Mouse (Mus musculus) MEL (cell line): ENCODE measurements at regions not wholly inside any gene's neighbourhood (a gene's known extent, or its start where the extent isn't known, plus 50 kb on each side); places are given as distances from the start of the nearest gene placed in this dataset.
A peak's percentile ranks its signal among the peaks of the same experiment; 100 is the strongest.

Source experiments
- DNase-seq: peaks from one replicate; pipeline ENCODE4 v3.0.0; 2011; ENCODE audit warnings: low read depth, low spot score
- H3K27ac ChIP-seq: 2 replicates; pipeline ENCODE4 v1.5.1; 2012; ENCODE audit warnings: low read depth, mild to moderate bottlenecking, control low read depth, low read length, moderate library complexity; ENCODE audit not compliant: control insufficient read depth
- H3K27me3 ChIP-seq, 2 experiments: fragments of 150-350 bp in 1 of 2; sonication (generic) in 1 of 2; 2 replicates each; pipeline ENCODE4 v1.6.1; 2012; ENCODE audit warnings: low read length in 2 of 2, mild to moderate bottlenecking in 2 of 2, improper control_type of control experiment in 1 of 2, moderate library complexity in 1 of 2; ENCODE audit not compliant: insufficient read depth in 2 of 2, control insufficient read depth in 1 of 2
- H3K36me3 ChIP-seq, 2 experiments: 2 replicates each; pipeline ENCODE4 v1.6.1; 2012 to 2014; ENCODE audit warnings: low read length in 2 of 2, improper control_type of control experiment in 1 of 2, inconsistent platforms in 1 of 2, mild to moderate bottlenecking in 1 of 2; ENCODE audit not compliant: insufficient read depth in 2 of 2, control insufficient read depth in 1 of 2
- H3K4me1 ChIP-seq, 2 experiments: fragments of 150-350 bp in 1 of 2; sonication (generic) in 1 of 2; 2 replicates each; pipeline ENCODE4 v1.6.1; 2012; ENCODE audit warnings: low read length in 2 of 2, improper control_type of control experiment in 1 of 2, mild to moderate bottlenecking in 1 of 2; ENCODE audit not compliant: insufficient read depth in 2 of 2, control insufficient read depth in 1 of 2
- H3K4me3 ChIP-seq, 2 experiments: fragments of 150-350 bp in 1 of 2; sonication (generic) in 1 of 2; 2 replicates each; pipeline ENCODE4 v1.5.1; 2012; ENCODE audit warnings: low read depth in 2 of 2, low read length in 2 of 2, mild to moderate bottlenecking in 2 of 2, moderate library complexity in 2 of 2, control low read depth in 1 of 2, improper control_type of control experiment in 1 of 2; ENCODE audit not compliant: control insufficient read depth in 1 of 2, insufficient read depth in 1 of 2
- H3K79me2 ChIP-seq: 2 replicates; pipeline ENCODE4 v1.6.1; 2012; ENCODE audit warnings: mild to moderate bottlenecking, low read length, moderate library complexity; ENCODE audit not compliant: control insufficient read depth, poor library complexity, insufficient read depth
- H3K9ac ChIP-seq: 2 replicates; pipeline ENCODE4 v1.6.1; 2012; ENCODE audit warnings: low read depth, mild to moderate bottlenecking, control low read depth, low read length, moderate library complexity; ENCODE audit not compliant: control insufficient read depth, poor library complexity, severe bottlenecking
- H3K9me3 ChIP-seq: fragments of 150-350 bp; sonication (generic); replicated peaks from 2 replicates; pipeline ENCODE4 v1.6.1; 2012; ENCODE audit warnings: mild to moderate bottlenecking, low read length, improper control_type of control experiment, moderate library complexity; ENCODE audit not compliant: insufficient read depth
- CTCF ChIP-seq, 3 experiments: IDR thresholded peaks in 2 of 3; conservative IDR thresholded peaks in 1 of 3; 2 replicates each; pipeline ENCODE4 v1.5.1; 2011 to 2012; ENCODE audit warnings: low read length in 3 of 3, low read depth in 2 of 3, mild to moderate bottlenecking in 2 of 3, improper control_type of control experiment in 1 of 3, inconsistent platforms in 1 of 3, mixed read lengths in 1 of 3, moderate library complexity in 1 of 3; ENCODE audit not compliant: control insufficient read depth in 1 of 3, insufficient read depth in 1 of 3, poor library complexity in 1 of 3, severe bottlenecking in 1 of 3
- E2F4 ChIP-seq: IDR thresholded peaks from 2 replicates; pipeline ENCODE4 v1.6.1; 2011; ENCODE audit warnings: low read depth, low read length, improper control_type of control experiment, borderline replicate concordance
- ELF1 ChIP-seq: IDR thresholded peaks from 2 replicates; pipeline ENCODE4 v1.6.1; 2014; ENCODE audit warnings: low read depth, mild to moderate bottlenecking, inconsistent platforms, low read length, improper control_type of control experiment, moderate library complexity
- EP300 ChIP-seq, 2 experiments: IDR thresholded peaks; 2 replicates each; pipeline ENCODE4 v1.6.1; 2011; ENCODE audit warnings: improper control_type of control experiment in 2 of 2, low read length in 2 of 2, low read depth in 1 of 2, mild to moderate bottlenecking in 1 of 2
- ETS1 ChIP-seq: IDR thresholded peaks from 2 replicates; pipeline ENCODE4 v1.6.1; 2012; ENCODE audit warnings: low read depth, mild to moderate bottlenecking, inconsistent platforms, low read length, improper control_type of control experiment, moderate library complexity
- GABPA ChIP-seq: IDR thresholded peaks from 2 replicates; pipeline ENCODE4 v1.6.1; 2012; ENCODE audit warnings: low read depth, mild to moderate bottlenecking, inconsistent platforms, low read length, improper control_type of control experiment, moderate library complexity
- GATA1 ChIP-seq: IDR thresholded peaks from 2 replicates; pipeline ENCODE4 v1.6.1; 2011; ENCODE audit warnings: low read depth, low read length, improper control_type of control experiment
- HCFC1 ChIP-seq: IDR thresholded peaks from 2 replicates; pipeline ENCODE4 v1.6.1; 2012; ENCODE audit warnings: low read depth, mild to moderate bottlenecking, inconsistent platforms, low read length, improper control_type of control experiment, moderate library complexity
- JUND ChIP-seq: IDR thresholded peaks from 2 replicates; pipeline ENCODE4 v1.6.1; 2011; ENCODE audit warnings: low read depth, mild to moderate bottlenecking, improper control_type of control experiment, low read length
- KAT2A ChIP-seq: conservative IDR thresholded peaks from 2 replicates; pipeline ENCODE4 v1.6.1; 2012; ENCODE audit warnings: low read depth, low read length, improper control_type of control experiment, inconsistent platforms
- MAZ ChIP-seq: IDR thresholded peaks from 2 replicates; pipeline ENCODE4 v1.6.1; 2012; ENCODE audit warnings: low read depth, mild to moderate bottlenecking, inconsistent platforms, low read length, improper control_type of control experiment
- MEF2A ChIP-seq: IDR thresholded peaks from 2 replicates; pipeline ENCODE4 v1.6.1; 2014; ENCODE audit warnings: low read depth, mild to moderate bottlenecking, inconsistent platforms, low read length, improper control_type of control experiment; ENCODE audit not compliant: poor library complexity, insufficient replicate concordance, severe bottlenecking; ENCODE audit errors: extremely low read depth
- MYB ChIP-seq: IDR thresholded peaks from 2 replicates; pipeline ENCODE4 v1.6.1; 2011; ENCODE audit warnings: mild to moderate bottlenecking, low read depth, low read length, improper control_type of control experiment
- MYC ChIP-seq: IDR thresholded peaks from 2 replicates; pipeline ENCODE4 v1.6.1; 2011; ENCODE audit warnings: low read depth, mild to moderate bottlenecking, low read length, improper control_type of control experiment, moderate library complexity
- NRF1 ChIP-seq: IDR thresholded peaks from 2 replicates; pipeline ENCODE4 v1.6.1; 2014; ENCODE audit warnings: low read depth, mild to moderate bottlenecking, inconsistent platforms, low read length, improper control_type of control experiment, moderate library complexity; ENCODE audit not compliant: poor library complexity, insufficient read depth, severe bottlenecking
- POLR2AphosphoS2 ChIP-seq: IDR thresholded peaks from 2 replicates; pipeline ENCODE4 v1.6.1; 2011; ENCODE audit warnings: low read length, improper control_type of control experiment
- RCOR1 ChIP-seq: IDR thresholded peaks from 2 replicates; pipeline ENCODE4 v1.6.1; 2012; ENCODE audit warnings: low read depth, mild to moderate bottlenecking, inconsistent platforms, low read length, improper control_type of control experiment
- SIN3A ChIP-seq: IDR thresholded peaks from 2 replicates; pipeline ENCODE4 v1.6.1; 2012; ENCODE audit warnings: low read length, improper control_type of control experiment, inconsistent platforms
- SMC3 ChIP-seq: IDR thresholded peaks from 2 replicates; pipeline ENCODE4 v1.6.1; 2011; ENCODE audit warnings: low read depth, low read length, improper control_type of control experiment
- TAL1 ChIP-seq: IDR thresholded peaks from 2 replicates; pipeline ENCODE4 v1.6.1; 2012; ENCODE audit warnings: mild to moderate bottlenecking, inconsistent platforms, low read length, moderate library complexity, mixed read lengths
- TCF12 ChIP-seq: IDR thresholded peaks from 2 replicates; pipeline ENCODE4 v1.6.1; 2014; ENCODE audit warnings: low read depth, mild to moderate bottlenecking, inconsistent platforms, low read length, improper control_type of control experiment, moderate library complexity
- UBTF ChIP-seq: IDR thresholded peaks from 2 replicates; pipeline ENCODE4 v1.6.1; 2012; ENCODE audit warnings: low read depth, mild to moderate bottlenecking, inconsistent platforms, low read length, improper control_type of control experiment, moderate library complexity, borderline replicate concordance; ENCODE audit not compliant: insufficient read depth
- USF1 ChIP-seq: IDR thresholded peaks from 2 replicates; pipeline ENCODE4 v1.6.1; 2014; ENCODE audit warnings: low read depth, mild to moderate bottlenecking, inconsistent platforms, low read length, improper control_type of control experiment, moderate library complexity
- ZC3H11A ChIP-seq: IDR thresholded peaks from 2 replicates; pipeline ENCODE4 v1.6.1; 2012; ENCODE audit warnings: low read depth, mild to moderate bottlenecking, inconsistent platforms, low read length, improper control_type of control experiment
- ZMIZ1 ChIP-seq: IDR thresholded peaks from 2 replicates; pipeline ENCODE4 v1.6.1; 2012; ENCODE audit warnings: low read depth, mild to moderate bottlenecking, inconsistent platforms, low read length, improper control_type of control experiment, moderate library complexity
- ZNF384 ChIP-seq: IDR thresholded peaks from 2 replicates; pipeline ENCODE4 v1.6.1; 2012; ENCODE audit warnings: low read depth, mild to moderate bottlenecking, inconsistent platforms, low read length, improper control_type of control experiment

- DNase-seq = peak; percentile 86
- TF ChIP-seq SMC3 (no peak), TCF12 (peak; percentile 47; the same call in 1 of the 2 replicates), NRF1 (no peak), ZMIZ1 (no peak), RCOR1 (peak; percentile 85), KAT2A (no peak), TAL1 (peak; percentile 43), MYB (0 out of 2 replicates have a peak, but pooled peaks have one; percentile 15), JUND (no peak), CTCF (IDR thresholded peaks at IDR 0.05 in 2 of 3, conservative IDR thresholded peaks at IDR 0.05 in 1 of 3; ENCODE audit: control insufficient read depth in 1 of 3, insufficient read depth in 1 of 3, low read depth in 2 of 3, low read length in 3 of 3, poor library complexity in 1 of 3, severe bottlenecking in 1 of 3) (no peak), ETS1 (peak; percentile 75), GATA1 (peak; percentile 69), EP300 (IDR thresholded peaks at IDR 0.05; ENCODE audit: low read depth in 1 of 2, low read length in 2 of 2) (peak; percentile 82 to 84)
These were observed 812.6 kb downstream of the Dach1 start for GRCm38 (mm10) chr14:97356915-97357314.

GRCm38 (mm10) chr14:97347970-97348369, 821.6 kb downstream of the Dach1 start:
- peak; percentile 51 for DNase-seq
- H3K79me2 ChIP-seq = no peaks in the 10 kb centered on the region

More at GRCm38 (mm10) chr14:97356915-97357314, 812.6 kb downstream of the Dach1 start:
- peaks cover 0 to 5% of the 10 kb centered on the region in 2 experiments; a peak in 1 of 4 replicates for H3K36me3 ChIP-seq
- H3K9me3 ChIP-seq = no peaks in the 10 kb centered on the region; the same call in 1 of the 2 replicates
- H3K9ac ChIP-seq = no peak overlapping the region
- no peaks in the 10 kb centered on the region for H3K27me3 ChIP-seq
- H3K27ac ChIP-seq = no peak overlapping the region
- no peak overlapping the region for H3K4me3 ChIP-seq
- H3K4me1 ChIP-seq = peaks cover 0 to 7% of the 10 kb centered on the region in 2 experiments; a peak in 2 of 4 replicates
- H3K79me2 ChIP-seq = no peaks in the 10 kb centered on the region

More at GRCm38 (mm10) chr14:97347970-97348369, 821.6 kb downstream of the Dach1 start:
- H3K27me3 ChIP-seq = no peaks in the 10 kb centered on the region
- H3K4me1 ChIP-seq = peaks cover 0 to 3% of the 10 kb centered on the region in 2 experiments; a peak in 1 of 4 replicates
- H3K9me3 ChIP-seq = no peaks in the 10 kb centered on the region
- H3K9ac ChIP-seq = no peak overlapping the region
- no peak overlapping the region for H3K4me3 ChIP-seq
- no peak overlapping the region for H3K27ac ChIP-seq
- TF ChIP-seq ZNF384 = no peak
- no peak for TF ChIP-seq GABPA
- TF ChIP-seq UBTF = no peak
- TF ChIP-seq POLR2AphosphoS2 = no peak
- TF ChIP-seq E2F4 = no peak
- no peak for TF ChIP-seq SIN3A
- TF ChIP-seq ZC3H11A = no peak
- no peak for TF ChIP-seq MEF2A
- TF ChIP-seq HCFC1 = no peak
- no peak for TF ChIP-seq USF1
- TF ChIP-seq MAZ = no peak
- TF ChIP-seq ELF1 = no peak
- TF ChIP-seq RCOR1 = no peak
- no peak for TF ChIP-seq MYC
- H3K36me3 ChIP-seq = peaks cover 0 to 4% of the 10 kb centered on the region in 2 experiments; a peak in 2 of 4 replicates
